Mouse (Mus musculus) c-Kit-negative CD71-positive TER-119-positive erythroid progenitor cells, embryonic 14.5 days (primary cell): ENCODE measurements around the gene Tmem119.
"Not testable (repeated sequence)": the region's sequence is repeated elsewhere in the genome, so short reads cannot be mapped to it uniquely, and the experiment has no call there.

ENCODE experiments used
- DNase-seq: peaks from one replicate; pipeline ENCODE4 v3.0.0-alpha.2; 2013; ENCODE audit warnings: low read depth, low spot score

Tmem119 gene

DNA sequence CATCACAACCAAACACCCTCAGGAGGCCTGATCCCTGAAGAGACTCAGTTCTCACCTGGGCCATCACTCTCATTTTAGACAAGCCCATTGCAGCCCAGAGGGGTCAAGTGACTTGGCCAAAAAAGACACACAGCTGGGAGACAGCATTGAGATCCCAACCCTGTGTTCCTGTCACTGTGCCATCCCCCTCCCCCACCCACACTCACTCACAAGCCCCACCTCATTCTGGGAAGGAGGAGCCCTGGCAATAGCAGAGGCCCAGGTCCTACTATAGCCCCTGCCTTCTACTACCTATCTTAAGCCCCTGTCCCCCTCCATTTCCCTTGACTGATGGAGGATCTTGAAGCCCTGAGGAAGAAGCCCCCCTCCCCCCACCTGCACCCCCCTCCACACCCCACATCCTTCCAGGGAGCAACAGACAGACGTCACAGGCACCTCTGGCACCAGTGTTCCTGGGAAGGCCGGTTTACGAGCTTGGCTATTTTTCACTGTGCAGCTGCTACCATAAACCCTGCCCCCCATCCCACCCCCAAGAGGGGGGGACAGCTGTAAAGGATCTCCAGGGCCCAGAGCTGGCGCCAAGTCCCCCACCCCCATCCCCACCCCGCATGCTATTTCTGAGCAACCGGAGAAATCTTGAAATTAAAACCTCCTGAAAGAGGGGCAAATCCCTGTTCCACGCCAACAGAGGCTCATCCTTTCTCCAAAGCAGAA lies 11.1 kb downstream of the Tmem119 start:
- DNase-seq, result no peak

DNA sequence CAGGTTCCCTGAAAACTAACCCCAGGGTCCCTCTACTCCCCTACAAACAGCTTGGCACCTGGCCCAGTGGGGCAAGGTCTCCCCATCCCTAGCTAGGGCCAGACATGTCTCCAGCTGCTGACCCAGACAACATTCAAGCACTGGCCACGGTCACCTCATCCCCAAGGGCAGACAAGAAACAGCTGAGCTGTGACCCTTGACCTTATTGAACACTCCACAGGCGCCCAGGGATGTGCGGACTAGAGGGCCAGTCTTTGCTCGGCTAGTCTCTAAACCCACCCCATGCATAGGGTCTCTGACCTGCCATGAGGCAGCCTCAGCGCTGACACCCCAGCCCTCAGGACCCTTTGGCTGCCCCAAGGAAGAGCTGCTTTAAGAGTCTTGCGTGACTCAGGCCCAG lies 11.7 kb downstream of the Tmem119 start:
- no peak for DNase-seq

DNA sequence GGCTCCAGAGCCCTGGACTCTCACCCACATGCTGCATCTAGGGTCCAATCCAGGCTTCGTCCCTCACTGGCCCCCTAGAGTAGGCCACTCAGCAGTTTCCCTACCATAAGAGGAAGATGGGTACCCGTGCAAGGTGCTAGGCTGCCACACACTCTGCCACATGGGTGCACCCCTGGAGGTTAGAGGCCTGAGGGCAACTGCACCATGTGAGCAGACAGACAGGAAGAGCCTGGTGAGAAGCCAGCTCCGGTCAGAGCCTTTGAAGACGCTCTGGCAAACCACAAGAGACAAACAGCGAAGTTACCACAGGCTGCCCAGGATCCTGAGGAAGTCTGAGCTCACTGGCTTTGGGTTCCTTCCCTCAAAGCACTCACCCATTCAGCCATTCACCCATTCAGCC lies 13.3 kb downstream of the Tmem119 start:
- DNase-seq, result no peak

DNA sequence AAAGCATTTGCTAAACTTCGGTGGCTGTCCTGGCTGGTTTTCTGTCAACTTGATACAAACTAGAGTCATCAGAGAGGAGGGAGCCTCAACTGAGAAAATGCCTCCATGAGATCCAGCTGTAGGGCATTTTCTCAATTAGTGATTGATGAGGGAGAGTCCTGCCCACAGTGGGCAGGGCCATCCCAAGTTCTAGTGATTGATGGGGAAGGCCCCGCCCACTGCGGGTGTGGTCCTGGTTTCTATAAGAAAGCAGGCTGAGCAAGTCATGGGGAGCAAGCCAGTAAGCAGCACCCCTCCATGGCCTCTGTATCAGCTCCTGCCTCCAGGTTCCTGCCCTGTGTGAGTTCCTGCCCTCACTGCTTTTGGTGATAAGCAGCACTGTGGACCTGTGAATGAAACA lies 16.2 kb downstream of the Tmem119 start:
- not testable (repeated sequence) for DNase-seq

DNA sequence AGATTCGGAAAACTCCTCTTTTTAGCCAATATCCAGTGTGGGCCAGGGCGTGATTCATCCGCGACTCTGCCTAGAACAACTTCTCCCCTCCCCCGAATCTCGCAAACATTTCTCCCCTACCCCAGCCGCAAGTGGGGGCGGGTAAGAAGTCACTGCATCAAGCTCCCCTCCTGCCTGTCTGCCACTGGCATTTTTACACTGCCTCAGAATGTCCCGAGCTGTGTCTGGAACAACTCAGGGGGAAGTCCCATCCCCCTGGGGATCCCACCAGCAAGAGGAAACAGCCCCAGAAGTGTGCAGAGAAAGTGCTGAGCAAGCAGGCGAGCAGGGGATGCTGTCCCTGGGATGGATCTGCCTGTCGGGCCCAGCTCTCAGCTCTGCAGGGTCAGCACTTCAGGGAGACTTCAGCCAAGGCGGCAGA lies 16.7 kb downstream of the Tmem119 start:
- DNase-seq, result no peak

DNA sequence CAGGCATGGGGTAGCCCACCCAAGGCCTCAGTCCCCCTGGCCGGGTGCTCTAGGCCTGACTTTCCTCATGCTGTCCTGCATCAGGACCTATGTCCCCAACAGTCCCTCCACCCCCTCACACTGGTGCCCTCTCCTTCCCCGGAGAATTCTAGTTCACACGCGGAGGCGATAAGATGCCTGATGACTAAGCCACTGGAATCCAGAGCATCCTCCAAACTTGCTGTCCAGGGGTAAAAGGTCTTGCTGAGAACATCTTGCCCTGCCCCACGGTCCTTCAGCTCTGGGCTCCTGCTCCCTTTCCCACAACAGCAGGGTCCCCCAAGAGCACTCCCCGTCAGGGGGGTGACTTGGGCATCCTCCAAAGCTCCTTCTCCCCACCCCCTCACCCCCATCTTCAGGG lies 17.7 kb downstream of the Tmem119 start:
- no peak for DNase-seq

DNA sequence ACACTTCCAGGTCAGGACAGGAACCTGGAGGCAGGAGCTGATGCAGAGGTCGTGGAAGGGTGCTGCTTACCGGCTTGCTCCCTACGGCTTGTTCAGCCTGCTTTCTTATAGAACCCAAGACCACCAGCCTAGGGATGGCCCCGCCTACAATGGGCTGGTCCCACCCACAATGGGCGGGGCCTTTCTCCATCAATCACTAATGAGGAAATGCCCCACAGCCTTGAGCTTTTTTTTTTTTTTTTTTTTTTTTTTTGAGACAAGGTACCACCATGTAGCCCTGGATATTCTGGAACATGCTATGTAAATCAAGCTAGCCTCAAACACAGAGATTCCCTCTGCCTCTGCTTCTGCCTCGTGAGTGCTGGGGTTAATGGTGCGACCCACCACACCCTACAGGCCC lies 18.4 kb downstream of the Tmem119 start:
- DNase-seq, result no peak

DNA sequence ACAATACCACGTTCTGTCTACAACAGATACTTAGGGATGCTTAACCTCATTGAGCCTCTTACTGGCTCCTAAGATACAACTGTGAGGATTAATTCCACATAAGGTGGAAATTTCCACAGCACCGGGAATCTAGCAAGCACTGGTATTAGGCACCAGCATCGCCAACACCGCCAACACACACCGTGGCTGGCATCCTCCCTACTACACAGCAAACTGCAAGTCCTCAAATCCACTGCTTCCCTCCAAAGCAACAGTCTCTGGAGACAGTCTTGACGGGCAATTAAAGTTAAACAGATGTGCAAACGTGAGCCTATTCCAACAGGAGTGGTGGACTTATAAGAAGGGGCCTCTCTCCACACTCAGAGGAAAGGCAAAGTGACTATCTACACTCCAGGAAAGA lies 19.1 kb downstream of the Tmem119 start:
- DNase-seq, result no peak

DNA sequence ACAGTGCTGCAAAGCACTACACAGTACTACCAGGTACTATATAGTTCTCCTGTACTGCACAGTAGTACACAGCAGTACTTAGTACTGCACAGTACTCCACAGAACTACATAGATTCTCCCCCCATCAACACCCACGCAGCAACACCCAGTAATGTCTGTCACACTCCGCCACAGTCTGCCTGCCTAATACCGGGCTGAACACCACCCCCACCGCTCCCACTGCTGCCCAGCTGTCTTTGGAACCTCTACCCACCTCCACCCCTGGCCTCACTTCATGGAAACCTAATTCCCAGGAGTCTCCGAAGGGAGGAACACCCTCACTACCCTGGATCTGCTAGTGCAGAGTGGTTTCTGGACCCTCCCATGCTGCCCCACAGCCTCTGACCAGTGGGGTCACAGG lies 19.6 kb downstream of the Tmem119 start:
- no peak for DNase-seq

DNA sequence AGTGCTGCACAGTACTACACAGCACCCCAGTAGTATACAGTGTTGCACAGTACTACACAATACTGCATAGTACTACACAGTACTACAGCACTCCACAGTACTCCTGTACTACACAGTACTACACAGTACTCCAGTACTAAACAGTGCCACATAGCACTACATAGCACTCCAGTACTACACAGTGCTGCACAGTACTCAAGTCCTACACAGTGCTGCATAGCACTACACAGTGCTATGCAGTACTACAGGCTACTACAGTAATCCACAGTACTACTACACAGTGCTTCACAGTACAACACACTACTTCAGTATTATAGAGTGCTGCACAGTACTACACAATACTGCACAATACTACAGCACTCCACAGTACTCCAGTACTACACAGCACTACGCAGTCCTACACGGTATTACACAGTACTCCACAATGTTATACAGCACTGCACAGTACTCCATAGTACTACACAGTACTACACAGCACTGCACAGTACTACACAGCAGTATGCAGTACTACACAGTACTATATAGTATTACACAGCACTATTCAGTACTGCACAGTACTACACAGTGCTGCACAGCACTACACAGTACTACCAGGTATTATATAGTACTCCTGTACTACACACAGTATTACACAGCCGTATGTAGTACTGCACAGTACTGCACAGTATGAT lies 20.1 kb downstream of the Tmem119 start:
- DNase-seq, result no peak

DNA sequence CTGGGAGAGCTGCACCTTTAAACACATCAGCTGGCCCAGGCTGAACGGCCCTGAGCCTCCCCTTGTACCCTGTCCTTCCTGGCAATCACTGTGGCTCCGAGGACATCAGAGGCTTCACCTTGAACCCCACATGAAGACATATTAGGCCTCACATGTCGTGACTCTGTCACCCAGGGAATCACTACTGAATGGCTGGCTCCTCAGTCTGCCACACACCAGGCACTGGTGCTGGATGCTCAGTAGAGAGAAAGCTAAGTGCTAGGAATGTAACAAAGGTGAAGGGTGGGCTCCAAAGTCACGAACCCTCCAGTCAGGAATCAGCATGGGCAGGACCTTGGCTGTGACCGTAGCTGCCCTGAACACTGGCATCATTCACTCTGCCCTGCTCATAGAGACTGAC lies 20.7 kb downstream of the Tmem119 start:
- no peak for DNase-seq

DNA sequence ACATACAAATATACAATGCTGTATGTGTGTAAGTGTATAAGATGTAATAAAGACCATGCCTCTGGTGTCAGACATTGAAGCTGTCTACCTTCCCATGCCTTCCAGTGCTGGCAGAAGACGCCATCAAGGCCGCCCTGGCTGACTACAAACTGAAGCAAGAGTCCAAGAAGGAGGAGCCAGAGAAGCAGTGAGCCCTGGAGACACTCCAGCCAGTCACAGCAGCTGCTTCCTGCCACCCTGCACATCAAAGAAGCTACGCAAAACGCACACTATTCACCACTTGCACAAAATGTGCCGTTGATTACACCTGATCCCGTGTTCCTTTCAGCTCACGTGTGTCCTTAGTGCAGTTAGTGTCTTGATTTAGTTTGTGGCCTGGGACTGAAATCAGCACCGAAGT lies 22.6 kb downstream of the Tmem119 start:
- DNase-seq, result not testable (repeated sequence)

DNA sequence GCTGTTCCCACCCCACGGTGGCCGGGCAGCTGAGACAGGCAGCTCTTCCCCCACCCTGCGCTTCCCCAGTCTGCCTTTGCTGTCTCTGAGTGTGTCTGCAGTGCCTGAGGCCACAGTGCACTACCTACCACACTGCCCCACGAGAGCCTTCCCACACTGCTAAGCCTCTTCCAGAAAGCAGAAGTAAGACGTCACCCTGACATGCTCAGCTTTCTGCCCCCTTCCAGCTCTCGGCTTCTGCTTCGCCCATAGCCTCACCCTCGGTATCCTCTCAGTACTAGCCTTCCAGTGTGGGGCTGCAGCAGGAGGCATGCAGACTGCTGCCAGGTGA lies 23.5 kb downstream of the Tmem119 start:
- DNase-seq, result no peak

DNA sequence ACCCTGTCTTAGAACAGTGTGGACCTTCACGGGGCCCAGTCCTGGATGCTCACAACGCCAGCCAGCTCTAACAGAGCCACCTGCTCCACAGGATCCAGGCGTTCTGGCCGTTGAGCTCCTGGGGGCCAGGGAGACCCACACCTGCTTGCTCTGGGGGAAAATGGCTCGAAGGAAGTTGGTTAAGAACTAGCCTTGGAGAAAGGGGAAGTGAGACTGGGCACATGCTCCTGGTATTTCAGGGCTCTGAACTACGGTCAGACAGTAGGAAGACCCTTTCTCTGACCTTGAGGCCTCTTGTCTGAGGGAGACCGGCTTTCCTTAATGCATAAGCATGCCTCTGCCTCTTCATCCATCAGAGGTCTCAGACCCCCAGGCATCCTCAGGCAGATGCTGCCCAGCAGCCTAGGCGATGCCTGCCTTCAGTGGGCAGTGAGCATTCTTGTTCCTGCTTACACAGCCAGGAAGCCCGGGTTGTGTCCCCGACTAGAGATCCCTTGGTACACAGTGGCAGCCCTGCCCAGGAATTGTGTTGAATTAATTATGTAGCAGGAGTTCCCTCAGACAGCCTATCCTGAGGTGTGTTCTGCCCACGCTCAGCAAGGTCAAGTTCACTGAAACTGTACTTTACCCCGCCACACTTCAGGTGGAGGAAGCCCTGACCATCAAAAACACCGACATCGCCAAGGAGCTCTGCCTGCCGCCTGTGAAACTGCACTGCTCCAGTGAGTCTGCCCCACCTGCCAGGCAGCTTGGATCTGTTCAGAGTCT lies 24.0 kb downstream of the Tmem119 start:
- no peak for DNase-seq

DNA sequence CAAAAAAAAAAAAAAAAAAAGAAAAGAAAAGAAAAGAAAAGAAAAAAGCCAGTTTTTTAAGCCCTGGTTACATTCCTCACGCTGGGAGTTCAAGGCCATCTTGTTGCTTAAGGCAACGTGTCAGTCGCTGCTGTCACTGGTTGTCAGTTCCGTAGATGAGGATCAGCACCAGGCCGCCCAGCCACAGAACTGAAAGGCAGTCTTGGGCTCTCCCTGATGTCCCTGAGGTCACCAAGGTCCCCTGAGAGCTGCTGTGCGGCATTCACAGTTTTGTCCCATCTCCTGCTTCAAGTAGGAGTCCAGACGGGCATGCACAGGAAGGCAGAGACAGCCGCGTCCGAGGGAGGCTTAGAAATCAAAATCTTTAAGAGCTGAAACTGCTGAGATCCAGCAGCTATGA lies 24.7 kb downstream of the Tmem119 start:
- DNase-seq, result no peak

DNA sequence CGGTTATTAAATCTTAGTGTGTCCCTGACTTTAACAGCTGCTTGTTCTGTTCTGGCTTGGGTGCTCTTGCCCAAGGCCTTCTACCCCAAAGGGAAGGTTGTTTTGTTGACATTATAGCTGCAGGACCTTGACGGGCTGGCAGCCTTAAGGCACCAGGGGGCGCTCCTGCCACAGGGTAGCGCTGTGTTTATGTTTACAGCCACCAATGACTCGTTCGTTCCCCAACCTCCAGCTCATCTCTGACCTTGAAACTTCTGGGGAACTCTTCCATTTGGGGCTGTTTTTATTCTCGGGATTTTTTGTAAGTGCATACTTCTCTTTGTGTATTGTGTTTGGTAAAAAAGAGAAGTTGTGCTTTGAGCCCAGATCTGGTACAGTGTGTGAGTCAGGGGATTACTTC lies 26.7 kb downstream of the Tmem119 start:
- peak; percentile 83 for DNase-seq

DNA sequence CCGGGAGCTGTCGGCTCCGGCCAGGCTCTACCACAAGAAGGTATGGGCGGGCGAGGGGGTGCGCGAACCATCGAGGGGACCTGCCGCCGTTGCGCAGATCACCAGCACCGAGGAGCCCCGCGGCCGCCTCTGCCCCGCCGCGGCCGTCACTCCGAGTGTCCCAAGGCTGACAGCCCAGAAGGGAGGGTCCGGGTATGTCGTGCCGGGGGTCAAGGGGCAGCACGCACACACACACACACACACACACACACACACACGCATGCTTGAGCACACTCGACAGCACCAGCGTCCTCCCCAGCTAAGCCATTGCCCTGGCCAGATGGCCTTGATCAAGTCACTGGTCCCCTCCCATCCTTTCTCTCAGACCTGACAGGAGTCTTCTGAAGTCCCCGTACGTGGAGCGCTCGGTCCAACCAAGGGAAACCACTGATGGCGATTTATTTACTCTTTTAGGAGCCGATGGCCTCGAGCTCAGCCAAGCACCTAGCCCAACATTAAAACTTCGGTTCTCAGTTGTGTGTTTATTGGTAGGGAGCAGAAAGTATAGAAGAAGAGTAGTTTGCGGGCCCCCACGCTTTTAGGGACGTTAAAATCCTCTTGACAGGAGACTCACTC lies 27.3 kb downstream of the Tmem119 start:
- DNase-seq, result peak; percentile 30

DNA sequence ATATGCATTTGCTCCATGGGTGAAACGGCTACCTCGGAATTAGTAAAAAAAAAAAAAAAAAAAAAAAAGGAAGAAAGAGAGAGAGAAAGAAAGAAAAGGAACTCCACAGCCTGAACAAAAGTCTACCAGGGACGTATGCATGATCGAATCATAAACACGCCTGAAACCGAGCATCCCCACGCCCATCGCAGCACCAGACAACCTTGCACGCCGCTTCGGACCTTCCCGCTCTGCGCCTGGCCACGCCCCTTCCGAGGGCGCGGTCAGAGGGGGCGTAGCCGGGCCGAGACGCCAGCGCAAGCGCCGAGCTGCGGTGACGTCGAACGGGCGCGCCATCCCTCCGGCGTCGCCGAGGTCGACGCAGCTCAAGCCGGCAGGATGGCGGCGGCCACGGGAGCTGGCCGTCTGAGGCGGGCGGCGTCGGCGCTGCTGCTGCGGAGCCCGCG lies 27.8 kb downstream of the Tmem119 start, which contains the start of the genes Sart3 and Iscu:
Gene Sart3, minus strand, starts transcription at position 61 of the 446 bp plus-strand sequence.
Gene Iscu, plus strand, starts transcription at position 299 of the 446 bp plus-strand sequence.
- peak; percentile 89 for DNase-seq

DNA sequence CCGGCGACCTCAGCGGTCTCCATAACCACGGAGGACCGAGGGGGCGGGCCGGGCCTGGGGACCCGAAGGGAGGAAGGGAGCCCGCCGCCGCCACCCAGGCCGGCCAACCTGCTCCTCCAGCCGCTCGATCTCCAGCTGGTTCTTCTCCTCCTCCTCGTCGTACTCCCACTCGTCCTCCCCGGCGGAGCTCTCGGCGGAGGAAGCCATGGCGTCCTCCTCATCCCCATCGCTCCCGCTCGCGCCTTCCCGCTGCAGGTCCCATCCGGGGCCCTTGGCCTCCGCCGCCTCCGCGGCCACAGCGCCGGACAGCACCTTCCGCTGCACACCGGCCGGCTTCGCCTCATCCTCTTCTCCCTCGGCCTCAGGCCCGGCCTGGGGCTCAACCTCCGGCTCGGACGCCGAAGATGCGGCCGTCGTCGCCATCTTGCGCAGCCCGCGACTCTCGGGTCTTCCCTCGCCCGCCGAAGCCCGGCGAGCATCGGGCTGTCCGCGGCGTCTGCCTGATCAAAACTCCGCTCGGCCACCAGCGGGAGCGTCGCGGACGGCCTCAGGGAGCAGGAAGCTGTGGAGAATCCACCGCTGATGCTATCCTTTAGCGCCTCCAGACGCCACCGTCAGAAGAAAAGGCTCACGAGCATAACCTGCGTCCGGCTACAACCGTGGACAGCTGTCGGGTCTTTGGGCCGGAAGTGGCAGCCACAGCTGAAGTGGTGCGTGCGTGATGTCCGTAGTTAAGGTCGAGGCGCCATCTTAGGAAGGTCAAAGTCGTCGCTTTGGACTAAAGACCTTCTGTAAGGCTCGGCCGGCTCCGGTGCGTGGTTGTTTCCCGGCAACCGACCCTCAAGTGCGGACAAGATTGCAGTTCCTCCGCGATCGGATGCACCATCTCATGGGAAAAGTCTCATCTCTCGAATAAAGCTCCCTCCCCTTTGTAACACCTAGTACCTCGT lies 28.8 kb downstream of the Tmem119 start:
- DNase-seq, result peak; percentile 87

DNA sequence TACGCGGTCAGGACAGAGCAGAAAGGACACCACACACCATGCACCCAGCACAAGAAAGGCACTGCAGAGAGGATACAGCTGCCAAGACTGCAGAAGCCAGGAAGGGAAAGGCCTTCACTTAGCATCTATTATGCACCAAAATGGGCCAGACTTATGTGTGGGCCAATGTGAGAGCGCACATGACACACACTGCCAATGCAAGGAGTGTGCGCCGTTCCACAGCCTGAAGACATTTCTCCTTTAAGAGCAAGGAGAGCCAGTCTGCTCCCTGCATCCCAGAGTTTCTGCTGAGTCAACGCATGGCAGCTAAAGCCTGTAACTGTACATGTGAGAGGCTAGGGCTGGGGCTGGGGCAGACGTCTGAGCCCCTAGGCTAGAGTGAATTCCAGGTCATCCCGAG lies 31.5 kb downstream of the Tmem119 start:
- no peak for DNase-seq
